Mouse (Mus musculus): ENCODE measurements around the gene Dnah6. TPM values are rescaled to one million over a fixed set of nuclear protein-coding genes. Genes with fewer than 3 reads are reported as not detected.

Dnah6 gene
- total RNA-seq, 2 experiments from 2014 or later: 0.12 to 0.21 TPM

- DNase-seq: peak; percentile 33
Measured at GRCm38 (mm10) chr6:73228408-73228807, 7.0 kb upstream of the Dnah6 start.

DNA sequence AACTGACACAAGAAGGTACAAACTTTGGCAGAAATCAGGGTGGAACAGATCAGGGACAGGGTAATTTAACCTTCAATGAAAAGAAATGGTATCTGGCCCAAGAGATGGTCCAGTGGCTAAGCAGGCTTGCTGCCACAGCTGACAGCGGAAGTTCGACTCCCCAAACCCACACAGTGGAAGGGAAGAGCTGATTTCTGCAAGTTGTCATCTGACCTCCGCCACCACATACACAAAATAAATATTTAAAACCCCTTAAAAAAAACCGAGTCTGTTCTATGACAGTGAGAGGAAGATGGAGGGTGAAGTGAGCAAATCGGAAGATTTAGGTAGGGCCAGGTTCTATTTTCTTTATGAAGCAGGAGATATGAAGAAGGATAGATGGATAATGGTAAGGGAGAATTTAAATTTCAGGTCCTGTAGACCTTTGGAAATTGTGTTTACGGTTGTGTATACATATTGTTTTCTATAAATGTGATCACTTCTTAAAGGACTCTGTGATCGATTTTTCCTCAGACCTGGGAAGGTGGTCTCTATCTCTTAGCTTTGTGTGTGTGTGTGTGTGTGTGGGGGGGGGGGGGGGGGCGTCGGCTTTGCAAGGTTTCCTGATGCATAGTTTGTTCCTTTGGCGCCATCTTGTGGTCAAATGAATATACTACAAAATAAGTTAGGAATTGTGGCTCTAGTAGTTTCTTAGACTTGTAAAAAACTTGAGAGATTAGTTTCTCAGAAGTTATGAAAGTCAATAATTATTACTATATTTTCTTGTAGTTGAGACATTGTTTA lies 6.1 kb upstream of the Dnah6 start:
- no peak for DNase-seq

- DNase-seq: peak; percentile 93
Measured at GRCm38 (mm10) chr6:73222841-73223526, 1.5 kb upstream of the Dnah6 start.

DNA sequence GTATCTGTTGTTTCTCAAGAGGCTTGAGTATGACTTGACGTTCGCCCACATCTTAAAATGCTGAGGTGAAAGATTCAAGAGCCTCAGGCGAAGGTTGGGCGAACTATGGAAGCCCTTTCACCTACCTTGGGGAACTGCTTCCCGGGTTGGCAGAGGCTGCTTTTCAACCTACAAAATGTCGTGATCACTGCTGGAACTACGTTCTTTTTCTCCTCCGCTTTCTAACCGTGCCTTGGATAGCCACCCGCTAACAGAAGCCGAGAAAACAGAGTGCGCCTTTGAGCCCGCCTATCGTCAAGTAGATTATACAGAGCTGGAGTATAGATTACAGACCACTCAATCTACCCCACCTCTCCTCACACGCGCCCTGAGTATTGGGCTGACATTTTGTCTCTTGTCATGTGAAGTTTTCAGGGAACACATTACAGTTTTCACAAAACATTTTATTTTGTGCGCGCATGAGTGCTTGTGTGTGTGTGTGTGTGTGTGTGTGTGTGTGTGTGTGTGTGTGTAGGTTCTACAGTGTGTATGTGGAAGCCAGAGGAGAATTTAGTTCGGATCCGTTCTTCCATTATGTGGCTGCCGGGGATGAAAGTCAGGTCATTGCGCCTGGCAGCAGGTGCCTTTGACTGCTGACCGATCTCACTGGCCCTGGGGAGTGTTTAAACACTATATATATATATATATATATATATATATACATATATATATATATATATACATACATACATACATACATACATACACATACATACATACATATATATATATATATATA lies 696 bp upstream of the Dnah6 start:
- DNase-seq: peak; percentile 50

GRCm38 (mm10) chr6:73211602-73212001 lies 9.8 kb downstream of the Dnah6 start:
- no peak for DNase-seq

- DNase-seq: no peak
Measured at GRCm38 (mm10) chr6:73211036-73211435, 10.4 kb downstream of the Dnah6 start.

GRCm38 (mm10) chr6:73210445-73210972 lies 10.9 kb downstream of the Dnah6 start:
- DNase-seq: no peak

DNA sequence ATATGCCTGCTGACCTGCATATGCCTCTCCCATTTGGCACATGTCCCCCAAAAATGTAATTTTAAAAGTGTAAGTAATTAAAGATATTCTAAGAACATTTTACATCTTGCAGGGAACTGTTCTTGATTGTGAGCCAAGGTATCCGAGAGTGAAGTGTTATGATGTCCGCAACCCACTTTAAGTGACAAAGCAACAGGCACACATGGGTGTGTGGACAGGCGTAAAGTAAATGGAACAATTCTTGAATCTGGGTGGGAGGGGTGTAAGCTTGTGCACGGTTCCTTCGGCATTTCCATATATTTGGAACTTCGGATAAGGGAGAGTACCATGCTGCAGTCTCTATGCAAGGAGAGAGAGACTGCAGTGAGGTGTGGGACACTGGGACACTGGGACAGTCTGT lies 11.9 kb downstream of the Dnah6 start:
- no peak for DNase-seq

DNA sequence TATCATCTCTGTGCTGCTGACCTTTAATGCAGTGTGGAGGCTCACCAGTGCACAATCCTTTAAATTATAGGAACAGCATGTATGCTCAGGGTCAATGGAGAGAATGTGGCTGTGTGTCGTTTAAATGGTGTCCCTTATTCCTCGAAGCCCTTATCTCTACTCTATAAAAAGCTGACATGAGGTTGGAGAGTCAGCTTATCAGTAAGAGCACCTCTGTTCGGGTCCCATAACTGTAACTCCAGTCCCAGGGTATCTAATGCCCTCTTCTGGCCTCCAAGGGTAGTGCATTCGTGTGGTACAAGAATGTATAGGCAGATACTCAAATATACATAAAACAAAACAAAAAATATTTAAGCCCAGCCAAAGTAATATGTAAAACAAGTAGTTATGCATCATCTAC lies 16.5 kb downstream of the Dnah6 start:
- peak; percentile 18 for DNase-seq

DNA sequence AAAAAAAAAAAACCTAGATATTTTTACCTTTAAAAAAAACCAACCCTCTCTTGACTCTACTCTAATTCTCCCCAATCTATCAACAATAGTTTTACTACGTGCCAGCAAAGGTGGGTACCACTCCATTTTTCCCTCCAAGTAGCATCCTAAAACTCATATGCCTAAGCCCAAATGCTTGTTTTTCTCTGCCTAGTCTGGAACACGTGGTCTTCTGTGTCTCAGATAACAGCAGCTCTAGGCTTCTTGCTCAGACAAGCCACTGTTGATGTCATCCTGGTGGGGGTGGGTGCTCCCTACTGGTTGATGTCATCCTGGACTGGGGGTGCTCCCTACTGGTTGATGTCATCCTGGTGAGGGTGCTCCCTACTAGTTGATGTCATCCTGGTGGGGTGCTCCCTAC lies 17.7 kb downstream of the Dnah6 start:
- DNase-seq: no peak

GRCm38 (mm10) chr6:73195291-73195690 lies 26.2 kb downstream of the Dnah6 start:
- DNase-seq: no peak

GRCm38 (mm10) chr6:73190756-73191155 lies 30.7 kb downstream of the Dnah6 start:
- no peak for DNase-seq

GRCm38 (mm10) chr6:73184276-73184675 lies 37.2 kb downstream of the Dnah6 start:
- DNase-seq: no peak

DNA sequence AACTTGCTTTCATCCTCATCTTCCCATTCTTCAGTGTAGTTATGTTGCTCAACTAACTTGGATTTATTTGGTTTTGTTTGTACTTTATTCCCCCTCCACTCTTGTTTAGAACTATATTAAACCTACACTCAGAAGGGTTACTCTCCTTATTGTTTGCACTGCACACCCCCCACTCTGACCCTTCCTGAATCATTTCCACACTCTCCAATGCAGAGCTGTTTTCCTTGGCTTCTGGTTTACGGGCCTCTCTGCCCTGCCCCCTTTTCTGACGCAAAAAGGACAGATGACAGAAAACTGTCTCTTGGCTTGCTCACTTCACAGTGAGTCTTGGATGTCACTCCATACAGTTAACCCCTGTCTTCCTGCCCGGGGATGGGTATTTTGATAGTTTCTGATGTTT lies 38.5 kb downstream of the Dnah6 start:
- DNase-seq: no peak

- DNase-seq: no peak
Measured at GRCm38 (mm10) chr6:73182410-73182809, 39.0 kb downstream of the Dnah6 start.

DNA sequence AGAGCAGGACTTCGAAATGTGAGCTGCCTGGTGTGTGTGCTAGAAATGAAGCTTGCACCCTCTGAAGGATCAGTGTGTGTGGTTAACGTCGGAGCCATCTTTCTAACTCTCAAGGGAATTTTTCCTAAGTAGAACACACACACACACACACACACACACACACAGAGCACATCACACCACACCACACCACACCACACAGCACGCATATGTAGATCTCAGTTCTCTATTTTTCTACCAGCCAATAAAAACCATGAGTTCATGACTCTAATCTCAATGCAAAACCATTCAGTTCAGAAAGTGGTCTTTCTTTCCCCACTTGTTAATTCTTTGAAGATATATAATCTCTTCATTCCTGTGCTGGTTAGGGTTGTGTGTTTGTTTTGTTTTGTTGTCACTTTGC lies 39.4 kb downstream of the Dnah6 start:
- no peak for DNase-seq

GRCm38 (mm10) chr6:73175156-73175555 lies 46.3 kb downstream of the Dnah6 start:
- DNase-seq: no peak

- DNase-seq: no peak
Measured at GRCm38 (mm10) chr6:73167230-73167629, 54.2 kb downstream of the Dnah6 start.

- DNase-seq: no peak
Measured at GRCm38 (mm10) chr6:73162958-73163357, 58.5 kb downstream of the Dnah6 start.

DNA sequence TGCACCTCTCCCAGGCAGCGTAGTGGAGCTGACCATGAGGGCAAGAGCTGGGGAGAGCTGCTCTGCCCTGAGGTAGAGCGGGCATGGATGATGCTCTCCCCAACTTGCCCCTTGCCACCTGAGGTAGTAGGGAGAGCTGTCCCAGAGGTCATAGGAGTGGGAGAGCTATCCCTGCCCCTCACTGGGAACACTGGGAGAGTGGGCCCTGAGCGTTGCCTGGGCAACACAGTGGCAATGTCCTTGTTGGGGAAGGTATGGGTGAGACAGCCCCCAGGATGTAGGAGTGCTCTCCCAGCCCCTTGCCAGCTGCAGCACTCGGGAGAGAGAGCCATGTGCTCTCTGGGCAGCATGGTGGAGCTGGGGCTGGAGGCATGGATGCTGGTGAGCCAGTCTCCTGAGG lies 60.1 kb downstream of the Dnah6 start:
- no peak for DNase-seq

GRCm38 (mm10) chr6:73155455-73155854 lies 66.0 kb downstream of the Dnah6 start:
- no peak for DNase-seq

- peak; percentile 89 for DNase-seq
Measured at GRCm38 (mm10) chr6:73153675-73154074, 67.8 kb downstream of the Dnah6 start.

DNA sequence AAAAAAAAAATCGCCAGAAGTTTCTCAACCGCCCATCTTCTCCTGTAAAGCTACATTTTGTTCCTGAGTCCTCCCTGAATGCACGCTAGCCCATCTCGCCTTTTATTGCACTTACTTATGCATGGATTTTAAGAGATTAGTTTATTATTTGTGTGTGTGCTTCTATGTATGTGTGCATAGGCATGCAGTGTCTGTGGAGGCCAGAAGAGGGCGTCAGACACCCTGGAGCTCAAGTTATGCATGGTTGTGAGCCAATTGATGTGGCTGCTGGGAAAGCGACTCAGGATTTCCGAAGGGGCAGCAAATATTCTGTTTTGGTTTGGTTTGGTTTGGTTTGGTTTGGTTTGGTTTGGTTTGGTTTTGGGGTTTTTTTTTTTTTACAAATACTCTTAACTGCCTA lies 78.0 kb downstream of the Dnah6 start:
- DNase-seq: no peak

Data from adrenal gland, postnatal 10 days (tissue).